Mouse (Mus musculus): ENCODE measurements at regions not wholly inside any gene's neighbourhood (a gene's known extent, or its start where the extent isn't known, plus 50 kb on each side); places are given as distances from the start of the nearest gene placed in this dataset.

GRCm38 (mm10) chr4:35640866-35641265, 414.9 kb upstream of the C9orf72 start:
- DNase-seq: no peak

- no peak for DNase-seq
Observed at GRCm38 (mm10) chr4:35606200-35606599, 380.2 kb upstream of the C9orf72 start.

GRCm38 (mm10) chr4:35578086-35578485, 352.1 kb upstream of the C9orf72 start:
- DNase-seq: no peak

- no peak for DNase-seq
Observed at GRCm38 (mm10) chr4:35575179-35575974, 349.4 kb upstream of the C9orf72 start.

GRCm38 (mm10) chr4:35571541-35572447, 345.8 kb upstream of the C9orf72 start:
- DNase-seq: peak in 1 of 2 experiments; percentile 3

- DNase-seq: no peak
Observed at GRCm38 (mm10) chr4:35561303-35561702, 335.3 kb upstream of the C9orf72 start.

- no peak for DNase-seq
Observed at GRCm38 (mm10) chr4:35560004-35560403, 334.0 kb upstream of the C9orf72 start.

GRCm38 (mm10) chr4:35553309-35553708, 327.3 kb upstream of the C9orf72 start:
- DNase-seq: no peak

GRCm38 (mm10) chr4:35551988-35552387, 326.0 kb upstream of the C9orf72 start:
- DNase-seq: no peak

GRCm38 (mm10) chr4:35534565-35535279, 308.7 kb upstream of the C9orf72 start:
- no peak for DNase-seq

GRCm38 (mm10) chr4:35534154-35534553, 308.2 kb upstream of the C9orf72 start:
- DNase-seq: no peak
